Mouse (Mus musculus): ENCODE measurements around the gene Gadd45a.

GRCm38 (mm10) chr6:67073929-67074328, 36.7 kb upstream of the Gadd45a start:
- TF ChIP-seq CTCF (conservative IDR thresholded peaks at IDR 0.05 in 1 of 2, IDR thresholded peaks at IDR 0.05 in 1 of 2; ENCODE audit: low read depth in 2 of 2, low read length in 2 of 2) (no peak), EP300 (IDR thresholded peaks at IDR 0.05; ENCODE audit: low read length) (no peak), POLR2AphosphoS2 (IDR thresholded peaks at IDR 0.05; ENCODE audit: low read depth, low read length) (no peak), MYC (IDR thresholded peaks at IDR 0.05; ENCODE audit: low read depth, low read length) (no peak), TBP (conservative IDR thresholded peaks at IDR 0.05; ENCODE audit: low read depth, low read length) (no peak), NELFE (IDR thresholded peaks at IDR 0.05; ENCODE audit: low read depth, low read length) (no peak), TCF12 (IDR thresholded peaks at IDR 0.05; ENCODE audit: low read depth, low read length) (no peak), ZMIZ1 (IDR thresholded peaks at IDR 0.05; ENCODE audit: low read depth, low read length) (no peak), HCFC1 (IDR thresholded peaks at IDR 0.05; ENCODE audit: low read depth, low read length) (no peak), USF1 (IDR thresholded peaks at IDR 0.05; ENCODE audit: low read depth, low read length) (no peak), ETS1 (conservative IDR thresholded peaks at IDR 0.05; ENCODE audit: low read depth, low read length) (no peak), POLR2A (IDR thresholded peaks at IDR 0.05; ENCODE audit: low read depth, low read length) (no peak)
